Mouse (Mus musculus): ENCODE measurements at regions not wholly inside any gene's neighbourhood (a gene's known extent, or its start where the extent isn't known, plus 50 kb on each side); places are given as distances from the start of the nearest gene placed in this dataset.

DNA sequence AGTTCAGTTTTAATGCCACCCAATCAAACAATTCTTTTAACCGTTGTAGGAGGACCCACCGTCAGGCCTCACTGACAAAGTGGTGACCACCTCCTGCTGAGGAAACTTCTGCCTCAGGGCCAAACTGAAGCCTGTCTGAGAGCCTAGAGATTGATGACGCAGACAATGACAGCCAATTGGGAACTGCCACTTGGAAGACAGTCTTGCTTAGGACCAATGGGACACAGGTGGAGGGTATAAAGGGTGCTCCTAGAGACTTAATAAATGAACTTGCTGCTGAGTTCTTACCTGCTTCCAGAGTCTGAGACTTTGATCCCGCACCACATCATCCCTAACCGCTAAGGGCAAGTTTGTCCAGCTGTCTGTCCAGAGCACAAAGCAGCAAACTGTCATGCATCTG lies 80.0 kb downstream of the Tbx4 start:
- DNase-seq (ENCODE audit: extremely low spot score in 1 of 2, low spot score in 2 of 2): no peak
- TF ChIP-seq CTCF (IDR thresholded peaks at IDR 0.05): no peak
- Histone ChIP-seq H3K4me3 (no peak overlapping the region), H3K27ac (no peak overlapping the region)
- intact Hi-C loops (cut with DNase I): no loop called here

DNA sequence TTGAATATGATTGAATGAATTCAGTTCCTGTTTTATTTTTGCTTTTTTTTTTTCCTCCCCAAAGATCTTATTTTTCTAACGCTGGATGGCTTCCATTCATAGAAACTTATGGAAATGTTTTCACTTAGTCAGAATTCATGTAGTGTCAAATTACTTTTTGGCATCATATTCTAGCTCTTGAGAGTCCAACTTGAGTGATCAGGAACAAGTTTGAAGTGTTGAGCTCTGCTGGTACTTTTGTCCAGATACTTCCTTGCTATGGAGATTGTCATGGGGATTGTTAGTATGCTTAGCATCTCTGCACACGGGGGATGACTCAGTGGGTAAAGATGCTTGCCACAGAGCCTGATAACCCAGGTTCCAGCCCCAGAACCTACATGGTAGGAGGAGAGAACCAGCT lies 84.1 kb downstream of the Tbx4 start:
- TF ChIP-seq CTCF (IDR thresholded peaks at IDR 0.05): no peak
- DNase-seq (ENCODE audit: extremely low spot score in 1 of 2, low spot score in 2 of 2): no peak
- no peak overlapping the region for H3K4me3 ChIP-seq
- H3K27ac ChIP-seq: no peak overlapping the region
- intact Hi-C loops (cut with DNase I): loop anchor here (5.0 to 10.0 kb wide), 2 partner anchors 202 to 585 kb away; no protein-coding TSS in a partner anchor

DNA sequence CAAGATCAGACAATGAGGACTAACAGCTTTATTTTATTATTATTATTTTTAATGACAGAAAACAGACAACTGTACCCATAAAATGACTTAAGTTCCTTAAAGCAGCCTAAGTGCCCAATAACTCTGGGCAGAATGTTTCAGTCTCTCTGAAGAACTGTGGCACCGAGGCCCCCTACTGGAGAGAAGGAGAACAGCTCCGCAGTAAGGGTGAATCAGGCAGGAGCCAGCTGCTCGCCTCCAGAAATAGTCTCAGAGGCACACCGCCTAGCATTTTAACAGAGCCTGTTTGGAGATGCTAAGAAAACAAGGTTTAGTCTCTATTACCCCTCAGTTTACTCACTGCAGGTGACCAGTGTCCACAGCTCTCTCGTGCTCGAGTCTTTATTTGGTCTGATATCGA lies 86.2 kb downstream of the Tbx4 start:
- Histone ChIP-seq H3K27ac (no peak overlapping the region), H3K4me3 (no peak overlapping the region)
- intact Hi-C loops (cut with DNase I): loop anchor here (1.0 to 10.0 kb wide), 3 partner anchors 123 to 588 kb away; no protein-coding TSS in a partner anchor
- peak; percentile 57 to 67 for DNase-seq (ENCODE audit: extremely low spot score in 1 of 2, low spot score in 2 of 2)
- peak; percentile 98 for TF ChIP-seq CTCF (IDR thresholded peaks at IDR 0.05)

DNA sequence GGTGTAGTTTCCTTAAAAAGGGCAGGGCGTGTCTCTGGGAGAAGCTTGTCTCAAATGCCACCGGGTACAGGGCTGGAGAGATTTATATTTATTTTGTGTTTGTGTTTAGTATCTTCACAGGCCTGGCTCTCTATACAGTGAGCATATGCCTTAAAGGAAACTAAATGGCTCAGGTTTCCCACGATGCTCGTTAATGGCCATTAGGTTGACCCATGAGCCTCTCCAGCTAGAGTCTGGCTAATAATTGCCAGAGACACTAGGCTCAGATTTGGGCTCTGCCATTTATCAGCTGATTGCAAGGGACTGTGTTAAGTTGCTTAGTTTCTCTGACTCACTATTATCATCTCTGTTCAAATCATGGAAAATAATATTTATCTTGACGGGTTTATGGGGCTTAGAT lies 87.5 kb downstream of the Tbx4 start:
- intact Hi-C loops (cut with DNase I): loop anchor here (5.0 to 10.0 kb wide), 2 partner anchors 199 to 589 kb away; no protein-coding TSS in a partner anchor
- H3K4me3 ChIP-seq: no peak overlapping the region
- no peak for TF ChIP-seq CTCF (IDR thresholded peaks at IDR 0.05)
- DNase-seq (ENCODE audit: extremely low spot score in 1 of 2, low spot score in 2 of 2): no peak
- no peak overlapping the region for H3K27ac ChIP-seq

DNA sequence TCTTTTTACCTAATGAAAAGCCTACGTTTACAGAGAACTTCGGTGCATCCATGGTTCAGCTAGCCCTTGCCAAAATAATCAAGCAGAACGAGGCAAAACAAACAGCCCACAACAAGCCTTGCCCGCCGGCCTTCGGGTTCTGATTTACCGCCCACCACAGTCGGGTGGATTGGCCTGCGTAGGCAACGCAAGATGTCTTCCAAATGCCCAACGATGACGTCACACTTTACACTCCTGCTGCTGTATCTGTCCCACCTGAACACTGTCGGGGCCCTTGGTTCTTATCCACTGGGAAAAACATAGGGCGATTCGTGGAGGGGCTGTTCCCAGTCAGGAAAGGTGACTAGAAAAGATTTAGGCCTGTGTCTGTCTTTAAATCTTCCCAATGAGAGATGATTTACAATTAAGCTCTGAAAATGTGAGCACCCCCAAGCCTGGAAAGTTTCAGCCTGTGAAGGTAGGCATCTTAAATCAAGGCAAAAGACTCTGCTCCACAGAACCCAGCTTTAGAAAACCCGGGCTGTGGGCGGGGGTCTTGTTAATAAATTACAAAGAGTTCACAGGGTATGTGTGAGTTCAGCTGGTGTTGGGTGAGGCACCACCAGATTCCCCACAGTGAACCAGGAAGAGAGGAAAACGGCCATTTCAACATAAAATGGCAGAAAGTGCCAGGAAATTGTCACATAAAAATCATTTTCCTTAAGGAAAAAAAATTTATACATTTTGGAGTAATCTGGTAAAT lies 90.6 kb downstream of the Tbx4 start:
- no peak for DNase-seq (ENCODE audit: extremely low spot score in 1 of 2, low spot score in 2 of 2)
- no peak for TF ChIP-seq CTCF (IDR thresholded peaks at IDR 0.05)
- intact Hi-C loops (cut with DNase I): loop anchor here (10.0 kb wide), 1 partner anchor 592 kb away; no protein-coding TSS in a partner anchor
- no peak overlapping the region for H3K27ac ChIP-seq
- H3K4me3 ChIP-seq: no peak overlapping the region

DNA sequence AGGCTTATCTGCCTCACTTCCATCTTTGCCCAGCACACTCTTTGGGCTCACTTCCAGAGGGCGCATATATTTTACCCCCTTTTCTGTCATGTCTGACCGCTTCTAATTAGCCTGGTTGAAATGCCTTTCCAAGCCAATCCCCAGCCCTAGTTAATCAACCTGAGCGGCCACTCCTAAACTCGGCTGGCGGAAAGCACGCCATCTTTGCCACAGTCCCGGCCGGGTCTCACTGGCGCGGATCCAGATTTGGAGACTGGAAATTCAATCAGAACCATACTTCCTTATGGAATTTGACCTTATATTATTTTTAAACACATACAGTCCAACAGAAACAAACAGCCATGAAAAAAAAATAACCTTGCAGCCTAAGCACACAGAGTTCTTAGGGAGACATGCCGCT lies 94.2 kb downstream of the Tbx4 start:
- no peak for DNase-seq (ENCODE audit: extremely low spot score in 1 of 2, low spot score in 2 of 2)
- Histone ChIP-seq H3K4me3 (no peak overlapping the region), H3K27ac (no peak overlapping the region)
- intact Hi-C loops (cut with DNase I): no loop called here
- TF ChIP-seq CTCF (IDR thresholded peaks at IDR 0.05): no peak

DNA sequence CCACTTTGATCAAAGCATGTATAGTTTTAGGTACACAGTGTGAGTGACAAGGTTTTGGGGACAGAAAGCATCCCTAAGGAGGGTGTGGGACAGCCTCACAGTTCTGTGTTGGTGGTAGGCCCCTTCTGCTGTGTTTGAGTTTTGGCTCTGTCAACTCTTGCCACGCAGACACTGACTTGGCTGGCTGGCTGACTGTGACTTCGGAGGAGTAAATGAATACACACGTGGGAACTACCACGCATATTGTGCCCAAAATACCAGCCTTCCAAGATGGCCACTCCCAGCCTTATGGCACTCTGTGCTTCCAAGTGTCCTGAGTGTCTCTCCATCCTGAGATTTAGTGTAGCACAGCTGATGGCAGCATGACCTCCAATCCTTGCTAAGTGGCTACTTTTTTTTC lies 95.3 kb downstream of the Tbx4 start:
- intact Hi-C loops (cut with DNase I): no loop called here
- no peak overlapping the region for H3K4me3 ChIP-seq
- no peak overlapping the region for H3K27ac ChIP-seq
- DNase-seq (ENCODE audit: extremely low spot score in 1 of 2, low spot score in 2 of 2): peak in 1 of 2 experiments; percentile 15
- no peak for TF ChIP-seq CTCF (IDR thresholded peaks at IDR 0.05)

DNA sequence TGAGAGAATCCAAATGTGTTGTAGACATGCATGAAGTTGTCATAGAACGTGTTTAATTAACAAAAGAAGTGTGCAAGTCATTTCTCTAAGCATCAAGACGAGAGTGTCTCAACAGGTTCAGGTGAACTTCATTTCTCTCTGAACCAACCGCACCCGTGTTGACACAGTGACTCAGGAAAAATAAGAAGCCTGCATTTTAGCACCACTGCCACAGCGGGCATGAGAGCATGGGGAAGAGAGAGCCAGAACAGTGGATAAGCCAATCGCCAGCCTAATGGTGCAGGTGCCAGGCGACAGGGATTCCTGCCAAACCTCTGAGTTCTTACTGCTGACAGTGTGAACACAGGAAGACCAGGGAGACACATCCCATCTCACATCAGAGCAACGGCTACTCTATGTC lies 100.1 kb downstream of the Tbx4 start:
- intact Hi-C loops (cut with DNase I): no loop called here
- Histone ChIP-seq H3K4me3 (no peak overlapping the region), H3K27ac (no peak overlapping the region)
- DNase-seq (ENCODE audit: extremely low spot score in 1 of 2, low spot score in 2 of 2): no peak
- TF ChIP-seq CTCF (IDR thresholded peaks at IDR 0.05): no peak

DNA sequence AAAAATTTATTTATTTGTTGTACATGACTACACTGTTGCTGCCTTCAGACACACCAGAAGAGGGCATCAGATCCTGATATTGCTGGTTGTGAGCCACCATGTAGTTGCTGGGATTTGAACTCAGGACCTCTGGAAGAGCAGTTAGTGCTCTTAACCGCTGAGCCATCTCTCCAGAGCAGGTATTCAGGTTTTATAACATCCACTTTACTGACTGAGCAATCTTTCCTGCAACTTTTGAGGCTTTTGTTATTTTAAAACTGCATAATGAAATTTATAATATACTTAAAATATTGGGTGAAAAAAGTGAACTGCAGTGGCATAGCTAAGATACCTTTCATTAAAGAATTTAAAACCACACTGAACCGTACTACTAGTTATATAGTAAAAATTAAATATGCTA lies 101.0 kb downstream of the Tbx4 start:
- H3K4me3 ChIP-seq: no peak overlapping the region
- H3K27ac ChIP-seq: no peak overlapping the region
- intact Hi-C loops (cut with DNase I): no loop called here
- DNase-seq (ENCODE audit: extremely low spot score in 1 of 2, low spot score in 2 of 2): no peak
- TF ChIP-seq CTCF (IDR thresholded peaks at IDR 0.05): no peak

DNA sequence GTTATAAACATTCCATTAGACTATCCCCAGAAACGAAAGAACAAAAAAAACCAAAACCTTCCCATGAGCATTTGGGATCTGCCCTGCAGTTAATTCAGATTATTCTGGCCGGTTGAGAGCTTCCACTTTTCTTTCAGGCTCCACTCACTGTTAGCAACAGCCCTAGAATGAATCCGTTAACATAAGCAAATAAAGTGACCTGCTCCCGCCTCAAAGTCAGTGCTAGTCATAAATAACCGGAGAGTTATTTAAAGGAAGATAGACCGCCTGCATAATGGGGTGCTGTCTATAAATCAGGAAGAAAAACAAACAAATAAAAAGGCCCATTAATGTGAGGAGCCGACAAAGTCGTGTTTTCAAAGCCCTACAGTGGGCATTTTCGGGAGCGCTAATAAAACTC lies 103.3 kb downstream of the Tbx4 start:
- TF ChIP-seq CTCF (IDR thresholded peaks at IDR 0.05): no peak
- Histone ChIP-seq H3K4me3 (no peak overlapping the region), H3K27ac (no peak overlapping the region)
- DNase-seq (ENCODE audit: extremely low spot score in 1 of 2, low spot score in 2 of 2): no peak
- intact Hi-C loops (cut with DNase I): no loop called here

DNA sequence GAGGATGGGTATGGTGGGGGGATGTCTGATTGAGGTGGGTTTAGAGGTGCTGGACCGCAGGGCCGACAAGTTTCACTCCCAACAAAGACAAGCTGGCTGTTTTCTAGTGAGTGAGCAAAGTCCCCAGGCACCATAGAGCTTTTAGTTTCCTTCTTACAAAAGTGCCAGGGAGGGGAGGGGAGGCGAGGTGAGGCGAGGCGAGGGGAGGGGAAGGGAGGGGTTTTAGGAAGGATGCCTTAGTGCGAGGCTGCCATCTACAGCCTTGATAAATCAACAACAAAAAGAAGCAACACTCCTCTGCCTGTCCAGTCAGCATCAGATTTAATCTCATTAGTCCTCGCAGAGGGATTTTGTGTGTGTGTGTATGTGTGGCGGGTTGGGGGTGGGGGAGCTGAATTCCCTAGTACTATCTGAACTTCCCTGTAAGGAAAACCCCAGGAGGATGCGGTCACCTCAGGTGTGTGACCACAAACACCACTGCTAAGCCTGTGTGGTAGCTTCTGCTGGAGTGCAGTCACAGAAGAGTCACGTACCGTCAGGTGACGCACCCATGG lies 103.8 kb downstream of the Tbx4 start:
- peak; percentile 2 for TF ChIP-seq CTCF (IDR thresholded peaks at IDR 0.05)
- H3K27ac ChIP-seq: no peak overlapping the region
- no peak overlapping the region for H3K4me3 ChIP-seq
- no peak for DNase-seq (ENCODE audit: extremely low spot score in 1 of 2, low spot score in 2 of 2)
- intact Hi-C loops (cut with DNase I): no loop called here

DNA sequence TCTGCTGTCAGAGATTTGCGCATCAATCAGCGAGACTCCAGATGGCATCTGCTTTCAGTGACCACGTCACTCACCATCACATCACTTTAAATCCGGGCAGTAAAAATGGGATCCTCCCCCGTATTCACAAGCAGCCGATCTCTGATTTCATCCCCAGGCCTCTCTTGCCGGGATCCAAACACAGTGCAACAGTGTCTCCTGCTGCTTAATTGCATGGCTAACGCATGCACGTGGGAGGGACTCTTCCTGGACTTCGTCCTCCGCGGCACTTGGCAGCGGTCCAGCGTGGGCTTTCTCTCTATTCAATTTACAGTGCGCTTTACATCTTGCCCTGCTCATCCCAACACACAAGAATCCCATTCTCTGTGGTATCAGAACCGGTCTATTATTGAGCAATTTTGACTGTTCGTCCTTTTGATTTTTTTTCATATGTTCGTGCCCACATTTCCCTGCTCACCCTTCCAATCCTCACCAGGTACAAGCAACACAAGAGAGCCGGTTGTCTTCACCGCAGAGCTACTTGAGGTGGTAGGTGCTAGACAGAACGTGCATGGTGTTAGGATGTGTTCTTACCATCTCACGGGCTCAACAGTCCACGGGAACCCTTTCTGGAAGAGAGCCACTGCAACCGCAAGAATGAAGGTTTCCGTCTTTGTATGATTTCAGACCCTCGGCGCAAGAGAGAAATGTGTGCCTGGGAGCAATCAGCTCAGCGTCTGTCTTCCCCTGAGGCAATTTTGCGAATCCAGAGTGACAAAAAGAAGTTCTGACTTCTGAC lies 109.3 kb downstream of the Tbx4 start:
- H3K27ac ChIP-seq: no peak overlapping the region
- peak overlapping the region; percentile 39 for H3K4me3 ChIP-seq
- peak; percentile 32 to 44 for DNase-seq (ENCODE audit: extremely low spot score in 1 of 2, low spot score in 2 of 2)
- intact Hi-C loops (cut with DNase I): no loop called here
- no peak; the same call in 1 of the 2 replicates for TF ChIP-seq CTCF (IDR thresholded peaks at IDR 0.05)
